Mouse (Mus musculus) CH12.LX (cell line): ENCODE results near the gene Slc9c1. TPM values are rescaled to one million over a fixed set of nuclear protein-coding genes. Genes with fewer than 3 reads are reported as not detected.

Experiments
- DNase-seq: peaks from one replicate; pipeline ENCODE4 v3.0.0-alpha.2; 2013; ENCODE audit errors: extremely low read depth
- H3K27ac ChIP-seq: 2 replicates; pipeline ENCODE4 v1.5.1; 2012; ENCODE audit warnings: low read depth, mild to moderate bottlenecking, control low read depth, moderate library complexity; ENCODE audit not compliant: insufficient read depth
- H3K27me3 ChIP-seq: replicated peaks from 2 replicates; pipeline ENCODE3; 2012; ENCODE audit warnings: inconsistent platforms
- H3K36me3 ChIP-seq, 2 experiments: replicated peaks in 1 of 2; 2 replicates each; pipeline versions ENCODE3 to v1.6.1; 2012; ENCODE audit warnings: inconsistent platforms in 1 of 2, low read length in 1 of 2, mild to moderate bottlenecking in 1 of 2, mixed read lengths in 1 of 2, moderate library complexity in 1 of 2; ENCODE audit not compliant: control insufficient read depth in 1 of 2, insufficient read depth in 1 of 2
- H3K4me1 ChIP-seq, 2 experiments: 2 replicates each; pipeline ENCODE4 v1.6.1; 2012; ENCODE audit warnings: inconsistent platforms in 1 of 2, moderate library complexity in 1 of 2; ENCODE audit not compliant: insufficient read depth in 2 of 2, control insufficient read depth in 1 of 2
- H3K4me2 ChIP-seq: 2 replicates; pipeline ENCODE4 v1.6.1; 2012; ENCODE audit warnings: low read depth, mild to moderate bottlenecking, control low read depth; ENCODE audit not compliant: poor library complexity, insufficient read depth, severe bottlenecking
- H3K4me3 ChIP-seq, 3 experiments: fragments of 150-350 bp in 1 of 3; sonication (generic) in 1 of 3; replicated peaks in 1 of 3; 2 replicates each; pipeline versions ENCODE3 to v1.5.1; 2011 to 2012; ENCODE audit warnings: low read depth in 2 of 3, low read length in 2 of 3, mild to moderate bottlenecking in 2 of 3, moderate library complexity in 2 of 3, control low read depth in 1 of 3, improper control_type of control experiment in 1 of 3, inconsistent platforms in 1 of 3, mixed read lengths in 1 of 3; ENCODE audit not compliant: poor library complexity in 1 of 3
- H3K79me2 ChIP-seq: replicated peaks from 2 replicates; pipeline ENCODE4 v1.6.1; 2012; ENCODE audit warnings: mild to moderate bottlenecking, moderate library complexity; ENCODE audit not compliant: control insufficient read depth, poor library complexity, insufficient read depth, severe bottlenecking; ENCODE audit errors: extremely low read depth
- H3K9ac ChIP-seq: 2 replicates; pipeline ENCODE4 v1.6.1; 2012; ENCODE audit warnings: low read depth, mild to moderate bottlenecking, control low read depth, moderate library complexity; ENCODE audit not compliant: insufficient read depth
- H3K9me3 ChIP-seq: replicated peaks from 2 replicates; pipeline ENCODE3; 2012; ENCODE audit warnings: low read length, inconsistent platforms, mixed read lengths
- E2F4 ChIP-seq: IDR thresholded peaks from 2 replicates; pipeline ENCODE4 v1.6.1; 2011; ENCODE audit warnings: low read depth, low read length, improper control_type of control experiment; ENCODE audit not compliant: insufficient replicate concordance
- ELF1 ChIP-seq: IDR thresholded peaks from 2 replicates; pipeline ENCODE4 v1.6.1; 2014; ENCODE audit warnings: low read depth, mild to moderate bottlenecking, inconsistent platforms, low read length, improper control_type of control experiment
- ETS1 ChIP-seq: conservative IDR thresholded peaks from 2 replicates; pipeline ENCODE4 v1.6.1; 2012; ENCODE audit warnings: low read depth, mild to moderate bottlenecking, inconsistent platforms, low read length, improper control_type of control experiment, moderate library complexity
- GABPA ChIP-seq: IDR thresholded peaks from 2 replicates; pipeline ENCODE4 v1.6.1; 2012; ENCODE audit warnings: low read depth, low read length, improper control_type of control experiment, inconsistent platforms; ENCODE audit not compliant: insufficient replicate concordance
- IRF4 ChIP-seq: IDR thresholded peaks from 2 replicates; pipeline ENCODE4 v1.6.1; 2014; ENCODE audit warnings: low read depth, mild to moderate bottlenecking, inconsistent platforms, low read length, improper control_type of control experiment
- JUND ChIP-seq: conservative IDR thresholded peaks from 2 replicates; pipeline ENCODE4 v1.6.1; 2011; ENCODE audit warnings: low read depth, low read length, improper control_type of control experiment
- KAT2A ChIP-seq: IDR thresholded peaks from 2 replicates; pipeline ENCODE4 v1.6.1; 2012; ENCODE audit warnings: low read length, improper control_type of control experiment, inconsistent platforms; ENCODE audit not compliant: insufficient replicate concordance
- MYC ChIP-seq: IDR thresholded peaks from 2 replicates; pipeline ENCODE4 v1.6.1; 2011; ENCODE audit warnings: low read depth, mild to moderate bottlenecking, improper control_type of control experiment, low read length
- NELFE ChIP-seq: IDR thresholded peaks from 2 replicates; pipeline ENCODE4 v1.6.1; 2011; ENCODE audit warnings: low read depth, low read length, improper control_type of control experiment
- NRF1 ChIP-seq: IDR thresholded peaks from 2 replicates; pipeline ENCODE4 v1.6.1; 2014; ENCODE audit warnings: low read depth, mild to moderate bottlenecking, inconsistent platforms, low read length, improper control_type of control experiment, moderate library complexity
- POLR2A ChIP-seq: IDR thresholded peaks from 2 replicates; pipeline ENCODE4 v1.6.1; 2011; ENCODE audit warnings: low read depth, mild to moderate bottlenecking, improper control_type of control experiment, low read length
- POLR2AphosphoS2 ChIP-seq: IDR thresholded peaks from 2 replicates; pipeline ENCODE4 v1.6.1; 2011; ENCODE audit warnings: low read depth, low read length, improper control_type of control experiment
- RAD21 ChIP-seq: IDR thresholded peaks from 2 replicates; pipeline ENCODE4 v1.6.1; 2011; ENCODE audit warnings: low read depth, mild to moderate bottlenecking, low read length, improper control_type of control experiment, moderate library complexity
- TBP ChIP-seq: conservative IDR thresholded peaks from 2 replicates; pipeline ENCODE4 v1.6.1; 2011; ENCODE audit warnings: low read depth, low read length, improper control_type of control experiment
- TCF12 ChIP-seq: IDR thresholded peaks from 2 replicates; pipeline ENCODE4 v1.6.1; 2014; ENCODE audit warnings: low read depth, mild to moderate bottlenecking, inconsistent platforms, low read length, improper control_type of control experiment
- UBTF ChIP-seq: IDR thresholded peaks from 2 replicates; pipeline ENCODE4 v1.6.1; 2012; ENCODE audit warnings: low read depth, mild to moderate bottlenecking, inconsistent platforms, low read length, improper control_type of control experiment, moderate library complexity
- USF2 ChIP-seq: conservative IDR thresholded peaks from 2 replicates; pipeline ENCODE4 v1.6.1; 2011; ENCODE audit warnings: low read depth, low read length, improper control_type of control experiment
- ZC3H11A ChIP-seq: IDR thresholded peaks from 2 replicates; pipeline ENCODE4 v1.6.1; 2012; ENCODE audit warnings: low read depth, mild to moderate bottlenecking, inconsistent platforms, low read length, improper control_type of control experiment
- ZKSCAN1 ChIP-seq: IDR thresholded peaks from 2 replicates; pipeline ENCODE4 v1.6.1; 2012; ENCODE audit warnings: low read depth, inconsistent platforms, low read length, improper control_type of control experiment, borderline replicate concordance
- ZMIZ1 ChIP-seq: IDR thresholded peaks from 2 replicates; pipeline ENCODE4 v1.6.1; 2012; ENCODE audit warnings: low read depth, mild to moderate bottlenecking, inconsistent platforms, low read length, improper control_type of control experiment
- ZNF384 ChIP-seq: IDR thresholded peaks from 2 replicates; pipeline ENCODE4 v1.6.1; 2012; ENCODE audit warnings: low read depth, low read length, improper control_type of control experiment, inconsistent platforms
- dilution Hi-C: fragments of 300-500 bp; cut with MboI; formaldehyde crosslinking; loops from 2 replicates; pipeline ENCODE4 v1.14.3; 2020; ENCODE audit warnings: low sequenced_read_pairs; ENCODE audit not compliant: extremely low pct_unique_long_range_greater_than_20kb, extremely low pct_ligation_motif_present
- in situ Hi-C: fragments of 300-500 bp; cut with MboI; formaldehyde crosslinking; loops from 3 replicates; pipeline ENCODE4 v1.14.3; 2019; ENCODE audit warnings: low sequenced_read_pairs, low pct_ligation_motif_present, low pct_unique_long_range_greater_than_20kb, mixed read lengths
- polyA plus RNA-seq: library from polyadenylated mRNA; unstranded; fragments of >175 nt; gene quantifications from 2 replicates; pipeline ENCODE4 v1.2.1, GENCODE M21; 2012; ENCODE audit warnings: low read depth; ENCODE audit not compliant: insufficient read length
- total RNA-seq, 2 experiments: library from RNA; depleted of rRNA; stranded (reverse); fragments of 300-350 nt in 1 of 2; fragments of >200 nt in 1 of 2; gene quantifications; 2 replicates each; pipeline ENCODE4 v1.2.3; 2012 to 2014

Gene Slc9c1
- total and polyA plus RNA-seq, 3 experiments: not detected

GRCm38 (mm10) chr16:45643944-45644343 lies 108.8 kb downstream of the Slc9c1 start:
- Histone ChIP-seq H3K79me2 (no peaks in the 10 kb centered on the region), H3K36me3 (no peaks in the 10 kb centered on the region), H3K4me2 (no peak overlapping the region), H3K9me3 (peaks cover 2% of the 10 kb centered on the region), H3K4me3 (no peak overlapping the region), H3K27me3 (no peaks in the 10 kb centered on the region), H3K4me1 (peaks cover 9 to 32% of the 10 kb centered on the region in 2 experiments; a peak in 3 of 4 replicates), H3K27ac (no peak overlapping the region), H3K9ac (no peak overlapping the region)
- DNase-seq: no peak
- TF ChIP-seq ZNF384 (no peak), ELF1 (no peak), TCF12 (no peak), NELFE (no peak), IRF4 (no peak), E2F4 (no peak), POLR2A (no peak), NRF1 (no peak)
- dilution Hi-C loops (no loop called here), in situ Hi-C loops (loop anchor here (25.0 kb wide), 1 partner anchor 332 kb away; no protein-coding TSS in a partner anchor)

- Histone ChIP-seq H3K36me3 (no peaks in the 10 kb centered on the region), H3K4me1 (peaks cover 9 to 32% of the 10 kb centered on the region in 2 experiments; a peak in 3 of 4 replicates), H3K4me2 (no peak overlapping the region), H3K27me3 (no peaks in the 10 kb centered on the region), H3K27ac (no peak overlapping the region), H3K79me2 (no peaks in the 10 kb centered on the region), H3K9ac (no peak overlapping the region), H3K9me3 (peaks cover 2% of the 10 kb centered on the region), H3K4me3 (no peak overlapping the region)
- TF ChIP-seq UBTF (no peak), JUND (0 out of 2 replicates have a peak, but pooled peaks have one; percentile 7), ELF1 (peak; percentile 36; the same call in 1 of the 2 replicates)
- in situ Hi-C loops (loop anchor here (25.0 kb wide), 1 partner anchor 332 kb away; no protein-coding TSS in a partner anchor), dilution Hi-C loops (no loop called here)
- no peak for DNase-seq
Measured at GRCm38 (mm10) chr16:45644380-45644779, 109.3 kb downstream of the Slc9c1 start.

GRCm38 (mm10) chr16:45651497-45651896 lies 116.4 kb downstream of the Slc9c1 start:
- H3K4me1 ChIP-seq: peaks cover 6 to 21% of the 10 kb centered on the region in 2 experiments; a peak in 3 of 4 replicates
- no peaks in the 10 kb centered on the region for H3K27me3 ChIP-seq
- TF ChIP-seq ZMIZ1: no peak
- TF ChIP-seq KAT2A: no peak
- TF ChIP-seq ZC3H11A: no peak
- no peak for TF ChIP-seq RAD21
- TF ChIP-seq MYC: no peak
- no peak for TF ChIP-seq TCF12
- no peak for TF ChIP-seq POLR2A
- TF ChIP-seq GABPA: no peak
- TF ChIP-seq POLR2AphosphoS2: no peak
- TF ChIP-seq USF2: no peak
- no peak for TF ChIP-seq TBP
- TF ChIP-seq ZKSCAN1: no peak
- no peak for TF ChIP-seq JUND
- no peak for TF ChIP-seq E2F4
- TF ChIP-seq NRF1: no peak
- no peak for TF ChIP-seq ETS1
- TF ChIP-seq IRF4: no peak
- in situ Hi-C loops: no loop called here
- H3K9ac ChIP-seq: no peak overlapping the region
- H3K4me2 ChIP-seq: no peak overlapping the region
- no peaks in the 10 kb centered on the region for H3K36me3 ChIP-seq
- no peak overlapping the region for H3K27ac ChIP-seq
- H3K4me3 ChIP-seq: no peak overlapping the region
- no peaks in the 10 kb centered on the region for H3K9me3 ChIP-seq
- H3K79me2 ChIP-seq: no peaks in the 10 kb centered on the region
- no peak for DNase-seq
- dilution Hi-C loops: no loop called here
